Mouse (Mus musculus) Patski (cell line): ENCODE data around the gene Wscd2. TPM values are rescaled to one million over a fixed set of nuclear protein-coding genes. Genes with fewer than 3 reads are reported as not detected.

Experiments
- ATAC-seq: fragments of 100-300 bp; one replicate; pipeline ENCODE4 v1.8.0; 2021
- CTCF ChIA-PET: fragments of 350-600 bp; sonication (Branson Sonifier 250); formaldehyde crosslinking; loops from one replicate; lab custom pipeline; 2022; ENCODE audit warnings: inconsistent platforms; lab: Charles Lee
- POLR2A ChIA-PET: fragments of 350-600 bp; sonication (Branson Sonifier 250); formaldehyde crosslinking; loops from one replicate; lab custom pipeline; 2022; ENCODE audit warnings: antibody characterized with exemption, inconsistent platforms; lab: Charles Lee
- DNase-seq: peaks from one replicate; pipeline ENCODE4 v3.0.0-alpha.2; 2011; ENCODE audit warnings: low read depth, low spot score
- H3K27me3 ChIP-seq: fragments of 371-371 bp; one replicate; pipeline ENCODE4 v1.5.1; 2021
- CTCF ChIP-seq: fragments of 100-300 bp; IDR thresholded peaks from one replicate; pipeline ENCODE4 v1.5.1; 2021
- in situ Hi-C: fragments of 300-500 bp; cut with MboI; formaldehyde crosslinking; loops from 3 replicates; pipeline ENCODE4 v1.11.1; 2018; ENCODE audit warnings: low pct_unique_long_range_greater_than_20kb, mixed read lengths
- polyA plus RNA-seq: library from polyadenylated mRNA; unstranded; gene quantifications from one replicate; pipeline ENCODE4 v1.2.3, GENCODE M21; 2021

Gene Wscd2
- polyA plus RNA-seq, 1 experiment from 2014 or later, result 0.28 TPM

GRCm38 (mm10) chr5:113555684-113556083, 65.6 kb downstream of the Wscd2 start:
- in situ Hi-C loops, result no loop called here
- ATAC-seq (no peak), DNase-seq (no peak)
- POLR2A ChIA-PET, result no interaction called here
- no peaks in the 10 kb centered on the region for H3K27me3 ChIP-seq
- no peak for TF ChIP-seq CTCF
- CTCF ChIA-PET, result interaction anchor here (1.4 kb wide), 1 partner anchor 14 kb away, joined by 4 read pairs; no protein-coding TSS in a partner anchor

DNA sequence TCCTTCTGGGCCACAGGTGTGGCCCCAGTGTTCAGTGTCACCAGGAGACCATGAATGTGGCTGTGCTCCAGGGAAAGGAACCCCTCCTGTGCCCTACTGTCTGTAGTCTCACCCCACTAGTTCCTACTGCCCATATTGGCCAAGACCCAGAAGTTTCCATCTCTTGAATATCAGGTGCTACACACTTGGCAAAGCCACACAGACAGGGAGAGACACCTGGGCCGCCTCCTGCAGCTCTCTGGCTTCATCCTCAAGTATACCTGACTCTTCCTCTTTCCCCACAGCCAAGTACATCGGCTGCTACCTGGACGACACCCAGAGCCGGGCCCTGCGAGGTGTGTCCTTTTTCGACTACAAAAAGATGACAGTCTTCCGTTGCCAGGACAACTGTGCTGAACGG, 67.9 kb downstream of the Wscd2 start:
- no peak for TF ChIP-seq CTCF
- POLR2A ChIA-PET, result no interaction called here
- no peaks in the 10 kb centered on the region for H3K27me3 ChIP-seq
- in situ Hi-C loops, result no loop called here
- CTCF ChIA-PET, result no interaction called here
- ATAC-seq (no peak), DNase-seq (no peak)

DNA sequence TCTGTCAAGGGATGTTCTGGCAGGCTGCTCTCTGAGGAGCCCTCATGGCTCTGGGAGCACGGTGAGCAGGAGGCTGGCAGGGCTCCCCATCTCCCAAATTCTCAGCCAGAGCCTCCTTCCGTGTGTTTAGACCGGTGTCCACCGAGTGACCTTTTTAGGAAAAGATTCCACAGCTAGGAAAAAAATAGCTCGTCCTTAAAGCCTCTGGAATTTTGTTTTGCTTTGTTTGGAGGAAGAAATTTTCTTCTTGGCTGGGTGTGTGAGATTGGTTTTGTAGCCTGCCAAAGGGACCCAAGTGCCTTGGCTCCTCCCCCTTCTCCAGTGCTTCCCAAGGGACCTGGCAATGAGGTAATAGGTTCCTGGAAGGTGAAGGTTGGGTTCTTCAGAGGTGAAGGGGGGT, 69.5 kb downstream of the Wscd2 start:
- no peak for TF ChIP-seq CTCF
- no peak for DNase-seq
- no peak for ATAC-seq
- ChIA-PET POLR2A (no interaction called here), CTCF (interaction anchor here (1.4 kb wide), 1 partner anchor 165 kb away, joined by 3 read pairs; the partner anchor contains the start of gene 1700069L16Rik)
- in situ Hi-C loops, result no loop called here
- no peaks in the 10 kb centered on the region for H3K27me3 ChIP-seq

GRCm38 (mm10) chr5:113564463-113564862, 74.3 kb downstream of the Wscd2 start:
- ChIA-PET POLR2A (no interaction called here), CTCF (no interaction called here)
- DNase-seq, result no peak
- ATAC-seq, result no peak
- no peaks in the 10 kb centered on the region for H3K27me3 ChIP-seq
- no peak for TF ChIP-seq CTCF
- in situ Hi-C loops, result no loop called here

DNA sequence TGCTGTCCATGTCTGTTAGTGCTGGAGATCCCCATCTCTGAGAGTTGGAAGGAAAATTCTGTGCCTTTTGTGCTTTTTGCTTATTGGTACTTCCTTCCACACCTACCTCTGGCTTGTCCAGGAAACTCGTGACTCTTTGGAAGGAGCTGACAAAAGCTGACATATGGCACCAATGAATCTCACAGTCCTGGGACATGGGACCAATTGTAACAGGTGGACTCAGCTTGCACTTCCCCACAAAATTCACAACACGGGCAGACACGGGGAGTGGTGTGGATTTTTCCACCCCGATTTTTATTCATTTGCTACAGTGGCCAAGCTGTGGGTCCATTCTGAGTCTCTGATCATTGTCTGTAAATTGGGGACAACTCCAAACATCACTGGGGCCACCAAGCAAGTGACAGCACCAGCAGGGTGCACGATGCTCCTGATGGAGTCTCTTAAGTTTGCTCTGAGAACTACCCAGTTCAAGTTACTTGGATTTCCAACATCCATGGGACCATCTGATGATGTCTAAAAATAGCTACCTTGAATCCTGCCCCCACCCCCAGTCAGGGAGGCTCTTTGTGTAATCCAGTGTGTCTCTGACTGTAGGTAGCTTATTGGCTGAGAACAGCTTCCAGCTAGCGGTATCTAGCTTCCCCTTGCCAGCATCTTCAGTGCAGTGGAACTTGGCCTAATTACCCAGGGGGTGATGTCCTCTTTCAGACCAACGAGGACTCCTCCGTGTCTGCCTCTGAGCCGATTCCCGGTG, 75.1 kb downstream of the Wscd2 start:
- no peak for ATAC-seq
- in situ Hi-C loops, result no loop called here
- no peak for TF ChIP-seq CTCF
- ChIA-PET CTCF (no interaction called here), POLR2A (no interaction called here)
- H3K27me3 ChIP-seq, result no peaks in the 10 kb centered on the region
- DNase-seq, result no peak

DNA sequence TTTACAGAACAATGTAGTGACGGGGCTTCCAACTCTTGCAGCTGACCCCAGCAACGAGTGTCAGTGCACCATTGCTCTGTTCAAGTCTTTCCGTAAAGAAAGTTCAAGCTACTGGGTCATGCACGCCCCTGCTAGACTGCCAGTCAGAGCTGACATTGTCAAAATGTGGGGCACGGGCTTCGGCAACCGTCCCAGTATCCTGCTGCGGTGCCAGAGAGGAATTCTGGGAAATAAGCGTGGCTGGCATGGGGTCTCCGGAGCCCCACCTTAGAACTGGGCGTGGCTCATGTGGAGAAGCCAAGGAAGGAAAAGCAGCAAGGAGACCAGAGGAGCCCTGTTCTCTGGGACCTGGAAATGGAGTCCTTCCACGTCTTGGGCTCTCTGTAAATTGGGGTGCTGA, 75.7 kb downstream of the Wscd2 start:
- DNase-seq, result no peak
- no peak for ATAC-seq
- POLR2A ChIA-PET, result no interaction called here
- no peak for TF ChIP-seq CTCF
- CTCF ChIA-PET, result no interaction called here
- H3K27me3 ChIP-seq, result no peaks in the 10 kb centered on the region
- in situ Hi-C loops, result no loop called here

DNA sequence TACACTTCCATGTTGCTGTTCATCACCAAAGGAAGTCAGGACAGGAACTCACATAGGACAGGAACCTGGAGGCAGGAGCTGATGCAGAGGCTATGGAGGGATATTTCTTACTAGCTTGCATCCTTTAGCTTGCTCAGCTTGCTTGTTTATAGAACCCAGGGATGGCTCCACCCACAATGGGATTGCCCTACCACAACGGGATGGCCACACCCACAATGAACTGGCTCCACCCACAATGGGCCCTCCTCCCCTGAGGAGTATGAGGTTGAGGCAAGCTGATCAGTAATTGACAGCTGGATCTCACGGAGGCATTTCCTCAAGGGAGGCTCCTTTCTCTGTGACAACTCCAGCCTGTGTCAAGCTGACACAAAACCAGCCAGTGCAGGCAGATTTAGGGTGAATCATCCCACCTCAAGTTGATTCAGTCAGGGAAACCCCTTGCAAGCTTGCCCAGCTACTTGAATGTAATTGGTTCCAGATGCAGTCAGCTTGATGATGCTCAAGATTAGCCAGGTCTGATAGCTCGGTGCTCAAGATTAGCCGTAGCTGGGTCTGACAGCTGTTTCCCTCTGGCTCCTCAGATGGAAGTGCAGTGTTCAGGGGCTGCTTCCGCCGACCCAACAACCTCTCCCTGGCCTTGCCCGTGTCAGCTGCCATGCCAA, 80.1 kb downstream of the Wscd2 start:
- ChIA-PET POLR2A (no interaction called here), CTCF (interaction anchor here (1.4 kb wide), 1 partner anchor 15 kb away, joined by 4 read pairs; no protein-coding TSS in a partner anchor)
- in situ Hi-C loops, result no loop called here
- H3K27me3 ChIP-seq, result no peaks in the 10 kb centered on the region
- ATAC-seq, result no peak
- no peak for TF ChIP-seq CTCF
- DNase-seq, result no peak

GRCm38 (mm10) chr5:113577555-113577954, 87.4 kb downstream of the Wscd2 start:
- TF ChIP-seq CTCF, result no peak
- POLR2A ChIA-PET, result interaction anchor here (0.5 kb wide), 1 partner anchor 628 kb away, joined by 4 read pairs; no protein-coding TSS in a partner anchor
- DNase-seq, result no peak
- in situ Hi-C loops, result loop anchor here (25.0 kb wide), 1 partner anchor 215 kb away; the partner anchor contains the start of gene Aym1
- H3K27me3 ChIP-seq, result no peaks in the 10 kb centered on the region
- CTCF ChIA-PET, result interaction anchor here (1.0 to 2.1 kb wide), 2 partner anchors 8 to 53 kb away, joined by 3 to 5 read pairs; no protein-coding TSS in a partner anchor
- no peak for ATAC-seq

GRCm38 (mm10) chr5:113578428-113578827, 88.3 kb downstream of the Wscd2 start:
- no peak for TF ChIP-seq CTCF
- ChIA-PET CTCF (interaction anchor here (1.0 to 2.1 kb wide), 2 partner anchors 9 to 52 kb away, joined by 3 to 5 read pairs; no protein-coding TSS in a partner anchor), POLR2A (no interaction called here)
- ATAC-seq (no peak), DNase-seq (no peak)
- in situ Hi-C loops, result loop anchor here (25.0 kb wide), 1 partner anchor 216 kb away; the partner anchor contains the start of gene Aym1
- no peaks in the 10 kb centered on the region for H3K27me3 ChIP-seq

DNA sequence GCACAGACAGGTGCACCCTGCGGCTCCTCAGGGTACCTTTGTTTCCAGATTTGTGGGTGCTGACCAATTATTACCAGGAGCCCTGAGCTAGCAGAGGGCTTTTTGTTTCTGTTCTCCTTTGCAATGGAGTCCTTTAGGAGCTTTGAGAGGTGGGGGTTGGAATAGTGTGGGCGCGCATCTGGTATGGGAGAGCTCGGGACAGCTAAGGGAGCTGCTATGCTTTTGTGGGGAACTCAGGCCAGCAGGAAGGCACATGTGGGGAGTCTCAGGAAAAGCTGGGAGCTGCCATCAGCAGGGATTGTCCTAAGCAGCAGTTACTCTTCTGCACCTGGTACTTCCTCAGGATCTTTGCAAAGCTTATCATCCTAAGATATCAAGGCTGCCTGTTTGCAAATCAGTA, 89.0 kb downstream of the Wscd2 start:
- TF ChIP-seq CTCF, result no peak
- POLR2A ChIA-PET, result no interaction called here
- in situ Hi-C loops, result loop anchor here (25.0 kb wide), 1 partner anchor 217 kb away; the partner anchor contains the start of gene Aym1
- DNase-seq (no peak), ATAC-seq (no peak)
- no peaks in the 10 kb centered on the region for H3K27me3 ChIP-seq
- CTCF ChIA-PET, result interaction anchor here (2.1 kb wide), 1 partner anchor 10 kb away, joined by 5 read pairs; no protein-coding TSS in a partner anchor
